Mouse (Mus musculus): Measurements from ENCODE around the gene Dgkz.

Dgkz gene

DNA sequence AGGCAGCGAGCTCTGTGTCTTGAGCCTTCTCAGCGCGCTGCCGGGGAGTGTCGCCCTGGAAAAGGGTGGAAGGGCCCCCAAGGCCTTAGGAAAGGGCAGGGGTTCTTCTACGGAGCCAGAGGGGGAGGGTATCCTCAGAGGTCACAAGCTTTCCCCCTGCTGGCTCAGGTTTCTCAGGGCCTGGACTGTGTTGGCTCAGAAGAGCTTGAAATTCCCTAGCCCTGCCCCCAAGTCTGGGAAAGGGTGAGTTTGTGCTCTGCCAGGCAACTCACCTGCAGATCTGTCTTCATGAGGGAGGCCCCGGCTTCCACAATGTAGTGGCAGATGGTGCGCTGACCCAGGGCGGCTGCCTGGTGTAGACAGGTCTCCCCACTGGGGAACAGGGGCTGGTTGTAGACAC is 42.2 kb downstream of the Dgkz start:
- DNase-seq: peak; percentile 23

DNA sequence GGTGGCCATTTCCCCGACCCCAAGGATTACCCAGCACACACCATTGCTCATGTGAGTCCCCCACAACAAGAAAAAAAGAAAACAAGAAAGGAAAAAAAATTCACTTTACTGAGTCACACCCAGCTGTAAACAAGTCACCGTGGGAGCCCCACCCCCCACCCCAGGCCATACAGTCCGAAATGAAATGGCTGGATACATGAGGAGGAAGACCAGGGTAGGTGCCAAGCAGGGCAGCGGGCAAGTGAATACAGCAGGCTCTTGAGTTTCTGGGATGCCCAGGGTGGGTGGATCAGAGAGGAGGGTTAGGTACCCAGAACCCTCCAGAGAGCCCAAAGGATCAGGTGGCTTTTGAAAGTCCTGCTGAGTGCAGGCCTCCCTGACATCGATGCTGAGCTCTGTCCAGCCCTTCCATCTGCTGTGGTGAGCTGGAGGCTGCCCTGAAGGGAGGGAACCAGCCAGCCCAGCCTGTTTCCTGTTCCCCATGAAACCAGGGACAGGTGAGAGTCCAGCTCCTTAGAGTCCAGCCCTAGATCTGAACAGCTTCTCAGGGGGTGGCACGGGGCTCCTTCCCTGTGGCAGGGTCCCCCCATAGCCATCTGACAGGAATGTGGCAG is 42.8 kb downstream of the Dgkz start:
- DNase-seq: peak; percentile 4

DNA sequence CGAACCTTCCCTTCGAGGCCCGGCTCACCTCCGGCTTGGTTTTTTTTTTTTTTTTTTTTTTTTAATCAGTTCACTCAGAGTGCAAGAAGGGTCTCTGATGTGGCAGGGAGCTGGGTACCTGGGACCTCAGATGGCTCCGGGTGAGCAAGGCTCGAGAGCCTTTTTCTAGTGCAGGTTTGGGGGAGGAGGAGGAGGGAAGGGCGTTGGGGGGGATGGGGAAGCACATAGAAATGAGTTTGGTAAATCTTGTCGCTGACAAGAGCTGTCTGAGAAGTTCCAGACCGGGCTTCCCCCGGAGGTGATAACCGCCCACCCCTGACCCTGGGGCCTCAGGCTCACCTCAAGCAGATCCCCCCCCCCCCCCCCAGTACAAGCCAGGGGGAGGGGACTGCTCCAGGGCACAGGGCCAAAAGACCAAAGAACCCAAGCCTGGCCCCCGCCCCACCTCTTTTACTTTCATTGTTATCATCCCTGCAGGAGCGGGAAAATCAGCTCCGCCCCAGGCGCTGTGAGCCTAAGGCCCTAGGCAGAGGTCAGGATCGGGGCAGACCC is 43.4 kb downstream of the Dgkz start, which contains the start of gene Mdk:
TSS of gene Mdk (minus strand) at position 138 of the 552 bp plus-strand sequence.
- DNase-seq: peak; percentile 20

DNA sequence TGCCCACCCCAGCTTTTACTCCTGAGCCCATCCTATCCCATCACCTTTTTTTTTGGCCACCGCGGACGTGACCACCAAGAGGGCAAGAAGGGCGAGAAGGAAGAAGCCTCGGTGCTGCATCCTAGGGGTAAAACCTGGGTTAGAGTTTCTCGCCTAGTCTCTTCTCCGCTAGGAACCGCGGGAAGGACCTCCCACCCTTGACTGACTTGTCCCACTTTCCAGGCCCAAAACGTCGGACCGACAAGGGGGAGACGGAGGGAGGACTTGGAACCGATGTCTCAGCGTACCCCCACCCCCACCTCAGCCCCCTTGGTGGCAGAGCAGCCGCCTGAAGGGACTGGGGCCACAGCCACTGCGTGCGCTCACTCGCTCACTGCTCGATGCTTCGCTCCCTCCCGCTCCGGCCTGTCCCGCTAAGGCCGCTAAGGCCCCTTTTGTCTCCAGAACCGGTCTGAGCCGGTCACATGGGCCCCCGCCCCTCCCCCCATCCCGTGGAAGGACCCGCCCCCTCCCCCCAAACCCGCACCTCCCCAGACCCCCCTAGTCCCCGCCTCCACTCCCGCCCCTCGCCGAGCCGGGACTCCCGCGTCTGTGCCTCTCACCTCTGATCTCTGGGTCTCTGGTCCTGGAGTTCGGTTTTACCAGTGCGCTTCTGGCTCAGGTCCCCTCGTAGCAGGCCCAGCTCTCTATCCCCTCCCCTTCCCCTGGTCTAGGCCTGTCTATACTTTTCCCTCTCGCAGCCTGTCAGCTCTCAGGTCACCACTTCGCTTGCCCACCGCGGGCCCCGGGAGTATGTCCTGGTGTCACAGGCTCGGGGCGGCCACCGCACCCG is 44.1 kb downstream of the Dgkz start:
- DNase-seq: peak; percentile 72

DNA sequence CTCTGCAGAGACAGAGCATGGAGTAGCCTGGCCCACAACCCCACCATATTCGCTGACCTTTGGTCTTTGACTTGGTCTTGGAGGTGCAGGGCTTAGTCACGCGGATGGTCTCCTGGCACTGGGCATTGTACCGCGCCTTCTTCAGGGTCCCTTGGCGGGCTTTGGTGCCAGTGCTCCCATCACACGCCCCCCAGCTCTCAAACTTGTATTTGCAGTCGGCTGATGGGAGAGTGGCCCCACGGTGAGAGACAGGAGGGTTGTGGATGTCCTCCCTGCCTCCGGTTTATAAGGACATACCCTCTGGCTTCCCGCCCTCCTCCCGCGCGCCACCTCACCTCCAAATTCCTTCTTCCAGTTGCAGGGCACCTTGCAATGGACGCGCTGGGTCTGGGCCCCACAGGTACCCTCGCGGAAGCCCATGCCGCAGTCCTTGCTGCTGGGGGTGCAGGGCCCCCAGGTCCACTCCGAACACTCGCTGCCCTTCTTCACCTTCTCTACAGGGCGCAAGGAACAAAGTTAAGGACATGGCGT is 44.8 kb downstream of the Dgkz start:
- DNase-seq: peak; percentile 24

DNA sequence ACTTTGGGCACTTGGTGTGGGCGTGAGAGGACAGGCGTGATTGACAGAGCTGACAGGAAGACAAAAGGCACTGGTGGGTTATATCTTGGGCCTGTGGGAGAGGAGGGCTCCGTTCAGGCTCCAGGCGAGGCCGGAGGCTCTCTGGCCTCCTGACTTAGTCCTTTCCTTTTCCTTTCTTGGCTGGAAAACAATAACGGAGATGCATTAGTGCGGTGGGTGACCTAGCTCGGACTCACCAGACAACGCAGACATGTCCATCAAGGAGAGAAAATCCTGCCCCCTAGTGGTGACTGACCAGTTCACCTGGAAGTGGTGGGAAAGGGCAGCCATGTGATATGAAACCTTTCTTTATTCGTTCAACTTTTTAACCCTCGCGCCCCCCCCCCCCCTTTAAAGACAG is 45.7 kb downstream of the Dgkz start:
- peak; percentile 53 for DNase-seq

DNA sequence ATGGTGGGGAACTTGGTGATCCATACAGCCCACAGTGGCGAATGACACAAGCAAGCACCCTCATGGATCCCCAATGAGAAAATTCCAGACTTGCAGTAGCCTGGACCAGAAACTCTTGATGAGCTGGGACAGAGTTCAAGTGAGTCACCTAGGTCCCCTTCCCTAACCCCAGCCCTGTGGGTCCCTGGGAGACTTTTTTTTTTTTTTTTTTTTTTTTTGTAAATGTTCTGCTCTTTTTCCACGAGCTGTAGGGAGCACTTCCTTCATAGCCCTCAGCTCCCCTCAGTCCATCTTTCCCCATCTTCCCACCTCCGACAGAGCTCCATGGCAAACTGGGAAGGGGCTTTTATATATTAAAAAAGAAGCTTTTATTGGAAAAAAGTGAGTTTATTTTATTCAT is 46.2 kb downstream of the Dgkz start:
- no peak for DNase-seq

DNA sequence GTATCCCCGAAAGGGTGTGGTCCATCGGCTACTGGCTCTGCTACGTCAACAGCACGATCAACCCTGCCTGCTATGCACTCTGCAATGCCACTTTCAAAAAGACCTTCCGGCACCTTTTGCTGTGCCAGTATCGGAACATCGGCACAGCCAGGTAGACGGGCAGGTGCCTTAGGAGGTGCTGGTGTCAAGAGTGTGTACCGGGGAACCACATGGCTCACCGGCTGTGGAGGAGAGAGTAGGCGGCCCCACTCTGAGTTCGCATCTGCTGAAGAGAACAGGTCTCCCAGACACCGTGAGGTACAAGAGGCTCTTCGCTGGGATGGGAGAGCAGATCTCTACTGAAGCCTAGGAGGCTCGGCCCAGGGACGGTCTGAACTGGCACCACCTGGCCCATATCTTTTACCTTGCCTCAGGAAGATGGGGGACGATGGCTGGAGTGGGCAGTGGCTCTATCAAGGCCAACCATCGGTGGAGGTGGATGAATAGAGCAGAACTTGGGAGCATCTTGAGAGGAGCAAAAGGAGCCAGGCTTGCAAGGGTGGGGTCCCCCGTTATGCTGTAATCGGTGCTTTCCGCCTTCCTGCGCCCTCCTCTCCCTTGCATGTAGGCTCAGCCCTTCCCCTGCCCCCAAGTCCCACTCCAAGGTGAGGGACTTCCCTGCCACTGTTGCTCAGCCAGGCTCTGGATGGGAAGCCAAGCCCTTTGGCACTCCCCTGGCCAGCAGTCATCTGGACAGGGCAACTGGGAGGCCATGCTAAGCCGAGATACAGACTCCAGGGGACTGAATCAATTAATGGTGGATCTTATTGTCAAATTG is 46.9 kb downstream of the Dgkz start:
- peak; percentile 6 for DNase-seq

DNA sequence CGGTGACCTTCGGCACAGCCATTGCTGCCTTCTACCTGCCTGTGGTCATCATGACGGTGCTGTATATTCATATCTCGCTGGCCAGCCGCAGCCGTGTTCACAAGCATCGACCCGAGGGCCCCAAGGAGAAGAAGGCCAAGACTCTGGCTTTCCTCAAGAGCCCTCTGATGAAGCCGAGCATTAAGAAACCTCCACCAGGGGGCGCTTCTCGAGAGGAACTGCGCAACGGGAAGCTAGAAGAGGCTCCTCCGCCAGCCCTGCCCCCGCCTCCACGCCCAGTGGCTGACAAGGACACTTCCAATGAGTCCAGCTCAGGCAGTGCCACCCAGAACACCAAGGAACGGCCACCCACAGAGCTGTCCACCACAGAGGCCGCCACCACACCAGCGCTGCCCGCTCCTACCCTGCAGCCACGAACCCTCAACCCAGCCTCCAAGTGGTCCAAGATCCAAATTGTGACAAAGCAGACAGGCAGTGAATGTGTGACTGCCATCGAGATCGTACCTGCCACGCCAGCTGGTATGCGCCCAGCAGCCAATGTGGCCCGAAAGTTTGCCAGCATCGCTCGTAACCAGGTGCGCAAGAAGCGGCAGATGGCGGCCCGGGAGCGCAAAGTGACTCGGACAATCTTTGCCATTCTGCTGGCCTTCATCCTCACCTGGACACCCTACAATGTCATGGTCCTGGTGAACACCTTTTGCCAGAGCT is 47.7 kb downstream of the Dgkz start:
- DNase-seq: peak; percentile 83

DNA sequence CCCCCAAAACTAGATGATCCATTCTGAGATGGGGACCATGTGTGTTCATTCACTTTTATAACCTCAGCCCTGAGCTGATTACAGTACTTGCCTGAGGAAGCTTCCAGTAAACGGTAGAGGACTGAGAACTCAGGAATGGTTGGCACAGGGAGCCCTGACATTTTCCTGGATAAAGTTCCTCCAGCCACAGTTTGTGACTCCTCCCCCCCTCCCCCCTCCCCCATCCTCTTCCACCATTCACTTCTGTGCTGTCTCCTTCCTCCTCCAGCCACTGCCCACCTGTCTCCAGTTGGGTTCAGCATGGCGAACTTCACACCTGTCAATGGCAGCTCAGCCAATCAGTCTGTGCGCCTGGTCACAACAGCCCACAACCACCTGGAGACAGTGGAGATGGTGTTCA is 48.7 kb downstream of the Dgkz start, which contains the start of gene Chrm4:
TSS of gene Chrm4 (plus strand) at position 301 of the 400 bp plus-strand sequence.
- no peak for DNase-seq

DNA sequence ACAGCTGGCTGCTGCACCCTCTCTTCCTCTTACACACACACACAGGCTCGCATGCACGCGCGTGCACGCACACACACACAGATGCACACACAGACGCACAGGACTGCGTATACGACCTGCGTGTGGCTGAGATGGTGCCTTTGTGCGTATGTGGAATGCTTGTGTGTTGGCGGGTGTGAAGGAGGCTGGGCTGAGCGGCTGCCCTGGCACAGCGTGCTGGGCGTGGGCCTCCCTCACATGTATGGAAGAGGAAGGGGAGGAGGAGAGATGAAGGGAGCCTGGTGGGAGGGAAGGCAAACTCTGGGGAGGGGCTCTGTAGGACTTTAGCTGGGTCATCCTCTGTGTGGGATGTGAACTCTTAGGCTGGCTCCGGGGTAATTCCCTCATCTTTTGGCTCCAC is 50.2 kb downstream of the Dgkz start:
- no peak for DNase-seq

DNA sequence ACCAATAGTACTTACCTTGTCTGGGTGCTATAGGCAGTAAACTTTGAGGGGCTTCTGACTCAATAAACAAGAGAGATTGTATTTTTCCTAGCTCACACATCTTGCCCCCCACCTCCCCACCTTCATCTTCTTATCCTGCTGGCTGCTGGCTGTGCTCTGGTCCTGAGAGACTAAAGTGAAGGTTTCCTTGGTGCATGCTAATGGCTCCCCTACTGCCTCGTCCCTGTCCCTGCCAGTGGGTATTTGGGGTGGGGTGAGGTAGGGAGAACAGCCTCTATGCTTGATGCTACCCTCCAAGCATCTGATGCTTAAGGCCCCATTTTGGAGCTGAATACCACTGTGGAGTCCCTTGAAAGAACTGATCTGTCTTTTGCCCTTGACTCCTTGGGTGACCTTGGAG is 50.9 kb downstream of the Dgkz start:
- DNase-seq: no peak

DNA sequence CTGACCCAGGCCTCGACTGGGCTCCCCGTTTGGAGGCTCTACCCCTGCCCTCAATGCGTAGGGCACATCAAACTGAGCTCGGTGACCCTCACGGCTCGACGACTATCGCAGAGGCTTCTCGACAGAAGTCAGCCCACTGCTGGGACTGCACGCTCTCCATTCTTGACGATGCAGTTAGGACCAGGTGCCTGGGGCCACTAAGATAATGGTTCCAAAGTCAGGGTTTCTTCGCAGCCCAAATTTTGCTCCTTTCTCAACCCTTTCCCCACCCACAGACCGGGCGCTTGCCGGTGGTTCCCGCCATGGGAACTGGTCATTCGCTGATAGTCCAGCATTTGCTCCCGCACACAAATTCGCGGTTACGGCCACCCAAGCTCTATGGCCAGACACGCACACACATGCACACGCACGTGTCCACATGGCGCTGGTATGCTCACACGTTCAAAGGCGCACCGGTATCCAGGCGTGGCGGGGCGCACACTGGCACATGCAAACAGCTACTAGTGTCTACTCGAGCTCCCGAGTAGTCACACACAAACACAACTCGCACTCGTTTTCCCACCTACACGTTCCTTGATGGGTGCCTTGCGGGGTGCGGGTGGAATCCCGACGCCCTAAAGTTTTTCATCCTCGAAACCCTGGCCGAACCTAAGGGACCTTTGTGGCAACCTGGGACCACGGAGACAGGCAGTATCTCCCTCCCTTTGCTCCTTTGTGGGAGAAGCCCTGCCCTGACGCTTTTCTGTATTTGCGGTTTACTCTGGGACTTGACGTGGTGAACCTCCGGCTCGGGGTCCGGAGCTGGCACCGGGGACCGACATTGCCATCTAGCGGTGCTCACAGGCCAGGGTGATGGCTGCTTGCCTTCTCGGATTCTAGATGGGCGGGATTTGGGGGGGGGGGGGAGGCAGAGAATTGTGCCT is 52.0 kb downstream of the Dgkz start:
- peak; percentile 75 for DNase-seq

DNA sequence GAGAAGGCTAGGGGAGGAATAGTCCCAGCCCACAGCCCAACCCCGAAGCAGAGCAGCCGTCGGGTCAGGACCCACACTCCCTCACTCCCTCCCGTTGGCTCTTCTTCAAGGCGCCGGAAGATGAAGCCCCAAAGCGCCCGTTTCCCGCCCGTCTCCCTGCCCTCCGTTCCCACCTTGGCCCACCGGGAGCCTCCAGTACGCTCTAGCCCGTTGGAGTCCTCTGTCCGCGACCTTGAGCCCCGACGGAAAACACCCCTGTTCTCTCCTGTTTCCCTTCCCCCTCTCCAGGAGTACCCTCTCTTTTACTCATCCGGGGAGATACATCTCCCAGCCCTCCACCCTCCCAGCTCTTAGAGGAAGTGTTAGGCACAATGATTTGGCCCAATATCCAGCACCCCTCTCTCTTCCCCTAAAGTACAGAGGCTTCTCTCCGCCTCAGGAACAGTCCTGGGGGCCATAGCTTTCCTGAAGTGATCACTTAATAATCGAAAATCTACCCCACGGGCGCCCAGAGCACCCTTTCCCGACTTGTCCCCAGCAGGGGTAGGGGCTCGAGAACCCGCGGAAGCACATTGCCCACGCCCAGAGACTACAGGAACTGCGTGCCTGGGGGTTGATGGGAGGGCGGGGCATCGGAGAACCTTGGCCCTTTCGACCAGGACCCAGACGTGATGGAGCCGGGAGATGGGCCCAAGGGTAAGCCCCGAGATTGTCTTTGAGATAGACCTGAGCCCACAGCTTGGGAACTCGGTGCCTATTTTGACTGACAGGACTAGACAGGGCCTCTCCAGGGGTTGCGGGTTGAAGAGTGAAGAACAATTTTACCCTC is 52.9 kb downstream of the Dgkz start:
- peak; percentile 24 for DNase-seq

DNA sequence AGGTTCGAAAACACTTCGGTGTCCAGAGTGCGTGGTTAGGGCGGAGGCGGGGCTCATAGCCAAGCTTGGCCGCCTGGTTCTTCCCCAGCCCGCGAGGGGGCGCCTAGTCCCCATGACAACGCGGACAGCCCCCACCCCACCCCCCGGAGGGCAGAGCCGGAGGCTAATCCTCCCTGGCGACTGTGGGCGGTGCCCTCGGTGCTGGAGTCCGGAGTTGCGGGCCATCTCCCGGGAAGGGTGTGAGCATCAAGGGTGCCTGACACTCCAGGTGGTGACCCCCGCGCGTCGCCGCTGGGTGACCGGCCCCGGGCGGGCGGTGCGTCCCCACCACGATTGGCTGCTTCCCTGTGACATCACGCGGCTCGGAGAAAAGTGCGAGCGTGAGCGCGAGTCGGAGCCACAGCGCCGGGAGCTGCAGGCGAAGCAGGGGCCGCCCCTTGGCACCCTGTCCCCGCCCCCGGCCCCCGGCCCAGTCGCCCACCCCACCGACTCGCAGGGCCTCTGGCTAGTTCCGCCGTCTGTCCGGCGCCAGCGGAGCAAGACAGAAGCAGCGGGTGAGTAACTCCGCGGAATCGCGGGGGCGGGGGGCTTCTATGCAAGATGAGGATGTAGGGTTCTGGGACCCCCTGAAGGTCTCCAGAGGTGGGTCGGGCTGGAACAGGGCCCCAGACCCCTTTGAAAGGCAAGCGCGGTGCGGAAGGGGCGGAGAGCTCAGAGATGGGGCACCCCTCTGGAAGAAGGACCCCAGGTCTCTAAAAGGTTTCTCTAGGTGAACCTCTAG is 53.7 kb downstream of the Dgkz start:
- peak; percentile 87 for DNase-seq

DNA sequence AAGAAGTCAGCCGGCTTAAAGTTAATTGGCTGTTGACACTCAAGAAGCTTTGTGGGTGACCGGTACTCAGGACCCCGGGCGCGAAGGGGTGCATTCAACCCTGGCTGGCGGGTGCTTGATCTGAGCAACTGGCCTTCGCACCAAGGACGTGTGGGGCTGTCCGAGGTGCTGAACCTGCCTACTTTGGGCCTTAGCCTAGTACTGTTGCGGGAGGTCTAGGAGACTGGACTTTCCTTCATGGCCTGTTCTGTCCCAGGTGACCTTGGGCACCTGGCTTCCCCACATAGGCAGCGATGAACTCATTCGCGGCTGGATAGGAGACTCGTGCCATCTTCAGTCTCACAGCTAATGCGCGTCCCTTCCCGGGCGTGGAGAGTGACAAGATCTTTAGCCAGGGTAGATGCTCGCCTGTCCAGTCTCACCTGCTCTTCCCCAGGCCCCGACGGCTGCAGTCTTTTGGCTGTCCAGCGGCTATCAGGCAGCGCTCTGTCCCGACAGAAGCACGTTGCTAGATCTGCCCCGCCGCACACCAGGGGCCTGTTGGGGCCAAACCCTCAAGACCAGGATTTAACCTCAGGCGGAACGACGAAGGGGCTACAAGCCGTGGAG is 54.4 kb downstream of the Dgkz start:
- DNase-seq: peak; percentile 53

DNA sequence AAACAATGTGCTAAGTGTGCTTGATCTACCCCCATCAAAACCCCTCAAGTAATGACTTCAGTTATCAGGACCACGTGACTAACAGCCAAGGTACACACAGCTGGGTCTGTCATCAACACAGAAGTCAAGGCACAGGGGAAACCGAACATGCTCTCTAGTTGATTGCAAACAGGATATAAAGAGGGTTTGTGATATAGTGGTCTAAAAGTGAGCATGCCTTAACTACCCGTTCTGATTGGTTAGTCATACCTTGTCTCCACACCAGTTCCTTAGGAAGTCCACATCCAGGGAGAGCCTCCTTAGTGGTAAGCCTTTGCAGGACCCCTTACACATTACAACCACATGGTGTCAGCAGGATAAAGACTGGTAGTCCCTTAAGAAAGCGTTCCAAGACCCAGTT is 55.5 kb downstream of the Dgkz start:
- DNase-seq: no peak

DNA sequence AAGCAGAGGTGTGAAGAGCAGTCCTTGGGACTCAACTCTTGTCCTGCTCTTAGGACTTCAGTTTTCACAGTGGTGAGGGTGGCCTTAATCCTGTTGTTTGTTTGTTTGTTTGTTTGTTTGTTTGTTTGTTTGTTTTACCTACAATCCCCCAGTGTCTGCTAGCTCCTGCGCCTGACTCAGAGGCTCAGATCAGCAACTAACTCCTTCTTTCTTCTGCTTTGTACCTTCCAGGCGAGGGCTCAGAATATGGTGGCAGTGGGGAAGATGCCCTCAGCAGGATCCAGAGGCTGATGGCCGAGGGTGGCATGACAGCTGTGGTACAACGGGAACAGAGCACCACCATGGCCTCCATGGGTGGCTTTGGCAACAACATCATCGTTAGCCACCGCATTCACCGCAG is 58.6 kb downstream of the Dgkz start:
- no peak for DNase-seq
